Mouse (Mus musculus) myocyte (in vitro differentiated cells): ENCODE measurements around the gene Ankrd33b.

ENCODE experiments used
- CEBPB ChIP-seq: IDR thresholded peaks from 2 replicates; pipeline ENCODE4 v1.6.1; 2011; ENCODE audit warnings: mild to moderate bottlenecking, moderate library complexity; ENCODE audit not compliant: poor library complexity, insufficient read depth, severe bottlenecking
- MAX ChIP-seq: IDR thresholded peaks from one replicate; pipeline ENCODE4 v1.6.1; 2011; ENCODE audit warnings: low read depth, mild to moderate bottlenecking, control low read depth
- MYOD1 ChIP-seq, 3 experiments: IDR thresholded peaks; one replicate each; pipeline ENCODE4 v1.6.1; 2011; ENCODE audit warnings: control low read depth in 2 of 3, low read depth in 2 of 3, mild to moderate bottlenecking in 2 of 3, moderate library complexity in 1 of 3; ENCODE audit not compliant: insufficient read length in 2 of 3, control insufficient read depth in 1 of 3
- MYOG ChIP-seq, 3 experiments: IDR thresholded peaks; one replicate each; pipeline ENCODE4 v1.6.1; 2011; ENCODE audit warnings: control low read depth in 2 of 3, low read depth in 2 of 3, mild to moderate bottlenecking in 2 of 3; ENCODE audit not compliant: insufficient read length in 2 of 3, control insufficient read depth in 1 of 3, insufficient read depth in 1 of 3
- POLR2A ChIP-seq: IDR thresholded peaks from one replicate; pipeline ENCODE4 v1.6.1; 2011; ENCODE audit warnings: low read depth, mild to moderate bottlenecking, control low read depth, moderate library complexity; ENCODE audit not compliant: insufficient read length
- POLR2AphosphoS2 ChIP-seq: IDR thresholded peaks from one replicate; pipeline ENCODE4 v1.6.1; 2011; ENCODE audit warnings: low read depth, control low read depth; ENCODE audit not compliant: insufficient read length
- SRF ChIP-seq: IDR thresholded peaks from one replicate; pipeline ENCODE4 v1.6.1; 2011; ENCODE audit warnings: low read depth; ENCODE audit not compliant: control insufficient read depth, insufficient read length
- TCF12 ChIP-seq: IDR thresholded peaks from one replicate; pipeline ENCODE4 v1.6.1; 2011; ENCODE audit warnings: mild to moderate bottlenecking, control low read depth; ENCODE audit not compliant: poor library complexity, insufficient read depth, severe bottlenecking
- TCF3 ChIP-seq: IDR thresholded peaks from one replicate; pipeline ENCODE4 v1.6.1; 2011; ENCODE audit warnings: low read depth, control low read depth; ENCODE audit not compliant: insufficient read length
- USF1 ChIP-seq: IDR thresholded peaks from one replicate; pipeline ENCODE4 v1.6.1; 2011; ENCODE audit warnings: low read depth, mild to moderate bottlenecking, control low read depth, moderate library complexity

DNA sequence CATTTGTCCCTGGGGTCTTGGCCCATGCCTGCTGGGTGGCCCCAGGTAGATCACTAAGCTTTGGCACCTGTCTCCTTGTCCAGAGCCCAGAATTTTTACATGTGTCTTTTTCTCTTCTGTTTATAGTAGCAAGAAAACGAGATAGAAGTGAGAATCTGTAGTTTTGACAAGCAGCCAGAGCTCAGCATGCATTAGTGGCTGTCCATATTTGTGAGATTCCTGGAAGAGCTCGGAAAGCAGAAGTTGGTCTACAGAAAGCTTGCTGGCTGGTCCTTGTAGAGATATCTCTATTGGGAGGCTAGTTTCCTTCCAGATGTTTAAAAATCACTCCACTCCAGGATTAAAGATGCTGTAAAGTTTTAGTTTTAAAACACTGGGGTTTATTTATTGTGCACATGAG is 117.5 kb downstream of the Ankrd33b start:
- no peak for TF ChIP-seq CEBPB
- TF ChIP-seq POLR2AphosphoS2 = no peak
- TF ChIP-seq MAX = no peak
- TF ChIP-seq SRF = no peak
- no peak for TF ChIP-seq POLR2A
- no peak for TF ChIP-seq USF1
- TF ChIP-seq MYOG (IDR thresholded peaks at IDR 0.05; ENCODE audit: control insufficient read depth in 1 of 3, insufficient read depth in 1 of 3, insufficient read length in 2 of 3, low read depth in 2 of 3) = no peak
- TF ChIP-seq TCF3 = no peak
- TF ChIP-seq TCF12 = no peak
- no peak for TF ChIP-seq MYOD1 (IDR thresholded peaks at IDR 0.05; ENCODE audit: control insufficient read depth in 1 of 3, insufficient read length in 2 of 3, low read depth in 2 of 3)
